Mouse (Mus musculus): Measurements from ENCODE around the gene Ubb. TPM values are rescaled to one million over a fixed set of nuclear protein-coding genes. Genes with fewer than 3 reads are reported as not detected.
A peak's percentile ranks its signal among the peaks of the same experiment; 100 is the strongest.

Ubb gene
- total RNA-seq, 2 experiments from 2014 or later = 1,153 to 1,569 TPM

DNA sequence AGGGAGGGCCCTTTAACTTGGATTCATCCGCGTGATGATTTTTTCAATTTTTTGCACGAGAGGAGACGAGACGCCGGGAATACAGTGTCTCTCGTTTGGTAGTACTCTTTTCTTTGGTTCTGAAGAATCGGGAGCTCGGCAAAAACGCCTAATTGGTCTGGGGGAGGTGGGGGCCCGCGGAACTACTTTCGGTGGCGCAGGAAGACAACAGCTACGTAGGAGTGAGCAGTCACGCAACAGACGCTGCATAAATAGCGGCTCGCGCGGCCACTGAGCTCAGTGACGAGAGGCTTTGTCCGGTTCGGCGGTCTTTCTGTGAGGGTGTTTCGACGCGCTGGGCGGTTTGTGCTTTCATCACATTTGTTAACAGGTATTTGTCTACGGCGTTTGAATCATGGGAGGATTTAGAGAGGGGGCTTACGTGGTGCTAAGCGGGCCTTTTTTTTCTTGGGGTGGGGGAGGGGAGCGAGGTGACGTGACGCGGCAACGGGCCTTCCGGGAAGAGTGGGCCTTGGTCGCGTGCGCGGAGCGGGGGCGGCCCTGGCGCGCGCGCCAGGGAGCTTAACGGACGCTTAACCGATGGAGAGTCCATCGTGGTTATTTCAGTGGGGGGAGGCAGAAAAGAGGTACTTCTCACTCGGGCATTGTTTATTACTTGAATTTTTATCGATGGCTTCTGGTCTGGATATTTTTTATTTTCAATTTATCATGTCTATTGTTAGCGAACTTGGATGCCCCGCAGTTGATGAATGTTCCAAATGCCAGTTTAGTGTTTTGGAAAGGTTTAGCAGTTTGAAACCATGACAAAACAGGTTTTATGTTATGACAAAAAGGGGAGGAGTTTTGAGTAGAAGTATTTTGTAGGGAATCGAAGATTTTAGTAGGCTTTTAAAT lies 502 bp downstream of the Ubb start:
- ATAC-seq (replicated peaks; ENCODE audit: poor library complexity) = peak; percentile 64

GRCm38 (mm10) chr11:62553186-62553585 lies 2.2 kb downstream of the Ubb start:
- ATAC-seq (replicated peaks; ENCODE audit: poor library complexity) = no peak

DNA sequence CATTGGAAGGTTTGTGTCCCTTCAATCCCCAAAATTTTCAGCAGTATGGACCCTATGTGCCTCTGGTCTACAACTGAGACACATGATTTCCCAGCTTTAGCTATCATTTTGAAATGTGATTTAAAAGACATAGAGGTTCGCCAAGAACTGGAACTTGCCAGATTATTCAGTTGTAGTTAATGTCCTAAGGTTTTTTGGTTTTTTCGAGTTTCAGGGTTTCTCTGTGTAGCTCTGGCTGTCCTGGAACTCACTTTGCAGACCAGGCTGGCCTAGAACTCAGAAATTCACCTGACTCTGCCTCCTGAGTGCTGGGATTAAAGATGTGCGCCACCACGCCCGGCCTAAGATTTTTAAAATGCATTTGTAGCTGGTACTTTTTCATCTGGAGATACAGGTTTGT lies 2.7 kb downstream of the Ubb start:
- no peak for ATAC-seq (replicated peaks; ENCODE audit: poor library complexity)

- no peak for ATAC-seq (replicated peaks; ENCODE audit: poor library complexity)
These were observed 3.3 kb downstream of the Ubb start for GRCm38 (mm10) chr11:62554163-62554855.

- ATAC-seq (replicated peaks; ENCODE audit: poor library complexity) = no peak
These were observed 4.1 kb downstream of the Ubb start for GRCm38 (mm10) chr11:62554934-62555517.

- ATAC-seq (replicated peaks; ENCODE audit: poor library complexity) = no peak
These were observed 5.0 kb downstream of the Ubb start for GRCm38 (mm10) chr11:62555896-62556412.

GRCm38 (mm10) chr11:62557205-62557604 lies 6.2 kb downstream of the Ubb start:
- ATAC-seq (replicated peaks; ENCODE audit: poor library complexity) = no peak

GRCm38 (mm10) chr11:62558152-62558551 lies 7.2 kb downstream of the Ubb start:
- ATAC-seq (replicated peaks; ENCODE audit: poor library complexity) = no peak

DNA sequence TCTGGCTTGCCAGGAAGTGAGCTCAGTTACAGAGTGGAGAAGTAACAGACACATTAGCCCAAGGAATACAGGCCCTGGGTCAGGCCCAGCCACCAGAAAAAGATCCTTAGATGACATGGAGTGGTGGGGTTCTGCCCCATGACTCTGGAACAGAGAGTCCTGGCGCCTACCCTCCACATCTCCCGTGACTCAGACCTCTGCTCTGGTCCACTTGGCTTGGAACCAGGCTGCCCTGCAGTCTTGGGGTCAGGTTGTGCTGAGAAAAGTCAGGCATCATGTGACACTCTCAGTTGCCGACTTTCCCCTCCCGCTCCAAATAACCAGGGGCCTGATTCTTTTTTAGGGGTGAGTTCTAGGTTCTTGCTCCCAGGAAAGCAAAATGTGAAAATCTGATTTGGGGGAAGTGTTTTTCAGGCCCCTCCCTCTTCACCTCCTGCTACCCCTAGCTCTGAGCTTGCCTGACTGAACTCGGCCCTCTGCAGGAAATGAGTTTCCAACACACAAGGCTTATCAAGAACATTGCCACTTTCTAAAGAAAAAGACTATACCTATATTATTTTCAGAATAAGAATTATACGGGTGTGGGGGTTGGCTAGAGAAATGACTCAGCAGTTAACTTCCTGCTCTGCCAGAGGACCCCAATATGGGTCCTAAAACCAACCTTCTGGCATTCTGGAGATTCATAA lies 8.1 kb downstream of the Ubb start:
- no peak for ATAC-seq (replicated peaks; ENCODE audit: poor library complexity)

DNA sequence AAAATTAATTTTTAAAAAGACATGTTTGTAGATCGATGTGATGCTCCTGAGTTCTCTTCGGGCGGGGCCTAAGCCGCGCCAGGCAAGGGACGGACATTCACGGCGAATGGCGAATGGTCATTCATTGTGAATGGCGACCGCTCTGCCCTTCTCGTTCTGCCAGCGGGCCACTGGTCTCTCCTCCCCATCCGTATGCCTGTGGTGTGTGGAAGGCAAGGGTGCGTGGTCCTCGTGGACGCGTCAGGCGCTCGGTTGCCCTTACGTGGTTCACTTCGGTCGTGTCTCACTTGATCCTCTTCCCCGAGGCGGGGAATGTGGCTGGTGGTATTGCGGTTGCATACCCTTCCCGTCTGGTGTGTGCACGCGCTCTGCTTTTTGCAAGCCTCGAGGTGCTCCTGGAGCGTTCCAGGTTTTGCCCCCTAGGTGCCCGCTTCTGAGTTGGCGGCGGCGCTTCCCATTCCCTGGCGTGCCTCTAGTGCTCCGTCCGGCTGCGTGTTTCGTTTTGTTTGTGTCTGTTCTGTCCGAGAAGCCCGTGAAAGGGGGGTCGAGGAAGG lies 9.6 kb downstream of the Ubb start:
- peak; percentile 49 for ATAC-seq (replicated peaks; ENCODE audit: poor library complexity)

DNA sequence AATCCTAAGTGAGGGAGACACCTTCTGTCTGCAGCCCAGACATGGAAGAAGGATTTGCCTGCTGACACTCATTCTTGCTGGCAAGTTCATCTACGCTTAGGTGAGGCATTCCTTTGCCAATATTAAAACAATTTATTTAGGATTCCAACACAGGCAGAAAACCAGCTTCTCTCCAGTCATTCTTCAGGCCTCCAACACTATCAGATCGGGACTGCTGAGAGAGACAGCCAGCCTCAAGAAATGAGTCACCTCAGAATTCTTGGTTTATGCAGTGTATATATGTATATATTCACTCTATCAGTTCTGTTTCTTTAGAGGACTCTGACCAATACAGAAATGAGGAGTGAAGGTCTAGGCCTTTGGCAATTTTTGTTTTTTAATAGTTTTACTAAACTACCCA lies 12.6 kb downstream of the Ubb start:
- no peak for ATAC-seq (replicated peaks; ENCODE audit: poor library complexity)

- peak; percentile 23; the same call in 1 of the 2 replicates for ATAC-seq (replicated peaks; ENCODE audit: poor library complexity)
These were observed 14.8 kb downstream of the Ubb start for GRCm38 (mm10) chr11:62565747-62566146.

- no peak for ATAC-seq (replicated peaks; ENCODE audit: poor library complexity)
These were observed 15.2 kb downstream of the Ubb start for GRCm38 (mm10) chr11:62566211-62566610.

DNA sequence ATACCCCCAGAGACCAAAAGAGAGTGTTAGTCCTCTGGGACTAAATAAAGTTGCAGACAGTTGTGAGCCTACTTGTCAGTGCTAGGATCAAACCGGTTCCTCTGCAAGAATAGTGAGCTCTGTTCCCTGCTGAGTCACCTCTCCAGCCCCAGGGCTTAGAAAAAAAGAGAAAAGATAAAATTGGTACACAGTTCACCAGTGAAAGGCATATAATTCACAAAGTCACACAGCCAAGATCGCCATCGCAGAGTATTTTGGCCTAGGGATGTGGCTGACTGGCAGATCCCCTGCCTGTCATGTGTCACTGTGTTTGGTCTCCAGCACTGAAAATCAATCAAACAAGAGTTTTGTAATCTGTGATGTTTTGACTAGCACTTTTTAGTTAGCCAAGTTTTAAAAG lies 17.3 kb downstream of the Ubb start:
- 0 out of 2 replicates have a peak, but pooled peaks have one; percentile 26 for ATAC-seq (replicated peaks; ENCODE audit: poor library complexity)

DNA sequence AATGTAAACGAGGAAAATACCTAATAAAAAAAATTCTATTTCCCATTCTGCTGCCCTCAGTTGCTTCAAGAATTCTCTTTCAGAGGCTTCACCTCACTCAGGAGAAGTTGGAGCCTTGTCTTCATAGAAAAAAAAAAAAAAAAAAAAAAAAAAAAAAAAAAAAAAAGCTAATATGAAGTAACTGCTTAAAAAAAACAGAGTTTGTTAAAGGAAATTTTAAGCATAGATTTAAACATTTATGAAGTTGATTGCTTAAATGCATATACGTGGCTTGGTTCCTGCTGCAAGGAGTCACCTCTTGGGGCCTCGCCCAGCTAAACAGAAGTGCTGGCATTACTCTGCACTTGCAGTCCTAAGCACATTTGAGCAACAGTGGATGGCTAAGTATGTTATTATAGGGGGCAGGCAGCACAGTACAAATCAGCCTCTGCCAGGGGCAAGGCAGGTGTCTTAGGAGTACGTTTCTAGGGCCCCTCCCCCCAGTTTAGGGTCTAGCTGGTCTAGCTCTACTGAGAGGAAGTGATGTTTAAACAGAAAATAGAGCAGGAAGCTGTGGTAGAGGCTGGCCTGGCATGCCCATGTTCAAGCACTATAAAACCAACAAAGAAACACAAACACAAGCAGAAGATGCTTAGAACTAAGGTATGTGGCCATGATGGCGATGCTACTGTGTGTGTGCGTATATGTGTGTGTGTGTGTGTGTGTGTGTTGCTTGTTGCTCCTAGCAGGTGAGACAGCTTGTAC lies 23.2 kb downstream of the Ubb start, which contains the start of gene Trpv2:
Gene Trpv2 (plus strand): TSS at position 528 of the 744 bp plus-strand sequence.
- peak; percentile 26 for ATAC-seq (replicated peaks; ENCODE audit: poor library complexity)

DNA sequence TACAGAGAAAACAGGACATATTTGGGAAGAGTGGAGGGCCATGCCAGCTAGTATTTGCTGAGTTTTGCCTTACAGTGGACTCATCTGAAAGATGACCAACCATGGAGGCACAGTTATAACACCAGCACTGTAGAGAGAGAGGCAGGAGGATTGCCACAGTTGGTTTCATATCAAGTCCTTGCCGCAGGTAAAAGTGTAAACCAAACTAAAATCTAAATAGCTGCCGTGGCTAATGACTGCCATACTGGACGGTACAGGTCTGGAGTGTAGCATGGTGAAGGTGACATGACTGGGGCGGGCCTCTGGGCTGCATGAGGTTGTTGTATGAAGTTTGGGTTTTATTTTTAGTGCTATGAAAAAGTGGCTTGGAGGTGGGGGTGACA lies 23.7 kb downstream of the Ubb start:
- no peak for ATAC-seq (replicated peaks; ENCODE audit: poor library complexity)

DNA sequence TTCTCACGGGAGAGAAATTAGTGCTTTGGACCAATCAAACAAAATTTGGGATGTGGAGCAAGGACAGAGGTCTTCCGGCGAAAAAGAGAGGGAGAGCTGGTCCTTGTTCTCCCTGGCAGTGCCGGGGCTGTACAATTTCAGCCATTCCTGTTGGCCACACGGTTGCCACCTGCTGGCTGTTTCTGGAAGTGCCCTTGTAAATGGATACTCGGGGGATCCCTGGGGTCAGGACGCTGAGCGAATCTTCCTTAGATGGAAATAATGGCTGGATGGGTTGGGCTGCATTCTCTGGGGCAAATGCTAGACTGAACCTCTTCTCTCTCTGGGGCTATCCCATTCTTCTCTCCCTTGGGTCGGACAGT lies 24.3 kb downstream of the Ubb start:
- peak; percentile 66 for ATAC-seq (replicated peaks; ENCODE audit: poor library complexity)

GRCm38 (mm10) chr11:62575659-62576438 lies 24.9 kb downstream of the Ubb start:
- ATAC-seq (replicated peaks; ENCODE audit: poor library complexity) = peak; percentile 18; the same call in 1 of the 2 replicates

- peak; percentile 62 for ATAC-seq (replicated peaks; ENCODE audit: poor library complexity)
These were observed 25.7 kb downstream of the Ubb start for GRCm38 (mm10) chr11:62576530-62577152.
